Mouse (Mus musculus): Measurements from ENCODE around the gene Tm7sf3. TPM values are rescaled to one million over a fixed set of nuclear protein-coding genes. Genes with fewer than 3 reads are reported as not detected.

Gene Tm7sf3
- polyA plus RNA-seq, 1 experiment from 2014 or later = 35.2 TPM

DNA sequence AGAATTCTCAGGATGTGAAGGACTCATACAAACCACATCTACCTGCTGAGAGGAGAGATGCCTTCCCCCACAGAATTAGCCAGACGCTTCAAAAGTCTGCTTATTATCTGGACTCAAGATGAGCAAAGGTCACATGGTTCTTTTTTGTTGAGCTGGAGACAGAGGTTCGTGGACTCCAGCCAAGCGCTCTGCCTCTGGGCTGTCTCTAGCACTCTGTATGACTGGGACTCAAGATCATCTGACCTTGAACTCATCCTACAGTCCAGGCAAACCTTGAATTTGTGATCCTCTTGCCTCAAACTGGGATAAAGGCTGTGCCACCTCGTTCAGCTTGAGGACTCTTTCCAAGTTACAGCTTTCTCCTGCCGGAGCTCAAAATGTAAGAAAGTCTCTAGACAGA, 21.5 kb upstream of the Tm7sf3 start:
- H3K4me3 ChIP-seq (replicated peaks; ENCODE audit: low read length) = no peak overlapping the region
- H3K36me3 ChIP-seq (ENCODE audit: control insufficient read depth, insufficient read depth) = no peaks in the 10 kb centered on the region
- no peak overlapping the region for H3K9ac ChIP-seq (replicated peaks; ENCODE audit: low read depth, low read length)
- H3K4me2 ChIP-seq (ENCODE audit: low read length) = no peak overlapping the region
- 67% methylated on average over 5 of the region's 5 CpGs for WGBS
- no peak for ATAC-seq
- no peak overlapping the region for H3K27ac ChIP-seq (ENCODE audit: low read length)
- H3K27me3 ChIP-seq (replicated peaks; ENCODE audit: control insufficient read depth, insufficient read depth, low read length) = no peaks in the 10 kb centered on the region
- H3K9me3 ChIP-seq (ENCODE audit: control insufficient read depth, low read length) = no peaks in the 10 kb centered on the region
- no peaks in the 10 kb centered on the region for H3K4me1 ChIP-seq (replicated peaks; ENCODE audit: control insufficient read depth, insufficient read depth, low read length)

DNA sequence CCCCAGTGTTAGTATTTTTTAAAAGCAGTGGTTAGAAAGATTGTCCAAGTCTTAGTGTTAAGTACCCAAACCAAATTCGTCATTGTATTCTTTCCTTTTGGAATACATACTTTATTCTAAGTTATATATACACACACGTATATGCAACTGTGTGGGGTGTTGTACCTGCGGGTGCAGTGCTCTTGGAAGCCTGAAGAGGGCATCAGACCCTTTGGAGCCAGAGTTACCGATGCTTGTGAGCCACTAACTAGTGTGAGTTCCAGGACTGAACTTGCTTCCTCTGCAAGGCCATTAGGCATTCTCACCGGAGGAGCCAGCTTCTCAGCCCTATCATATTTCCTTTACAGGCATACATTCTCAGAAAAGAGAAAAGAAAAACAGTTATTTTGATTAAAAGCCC, 20.1 kb upstream of the Tm7sf3 start:
- 27% methylated on average over 5 of the region's 5 CpGs for whole genome bisulfite sequencing
- H3K36me3 ChIP-seq (ENCODE audit: control insufficient read depth, insufficient read depth) = no peaks in the 10 kb centered on the region
- no peak overlapping the region for H3K9ac ChIP-seq (replicated peaks; ENCODE audit: low read depth, low read length)
- no peak overlapping the region for H3K27ac ChIP-seq (ENCODE audit: low read length)
- H3K27me3 ChIP-seq (replicated peaks; ENCODE audit: control insufficient read depth, insufficient read depth, low read length) = no peaks in the 10 kb centered on the region
- H3K4me1 ChIP-seq (replicated peaks; ENCODE audit: control insufficient read depth, insufficient read depth, low read length) = no peaks in the 10 kb centered on the region
- no peak overlapping the region for H3K4me2 ChIP-seq (ENCODE audit: low read length)
- ATAC-seq = no peak
- no peak overlapping the region for H3K4me3 ChIP-seq (replicated peaks; ENCODE audit: low read length)
- H3K9me3 ChIP-seq (ENCODE audit: control insufficient read depth, low read length) = no peaks in the 10 kb centered on the region

DNA sequence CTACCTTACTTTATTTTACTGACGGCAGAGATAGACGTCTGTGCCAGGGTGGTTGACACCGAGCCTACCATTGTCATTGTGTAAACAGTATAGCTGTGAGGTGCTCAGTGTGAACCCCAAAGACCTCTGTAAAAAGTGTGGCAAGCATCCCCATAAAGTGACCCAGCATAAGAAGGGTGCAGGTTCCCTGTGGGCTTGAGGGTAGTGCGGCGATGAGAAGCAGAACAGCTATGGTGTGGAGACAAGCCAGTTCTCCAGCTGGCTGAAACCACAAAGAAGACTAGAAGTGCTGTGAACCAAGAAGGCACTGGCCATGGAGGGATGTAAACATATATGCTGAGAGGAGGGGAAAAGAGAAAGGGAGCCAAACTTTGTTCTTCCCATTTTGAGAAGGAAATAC, 19.0 kb upstream of the Tm7sf3 start:
- no peaks in the 10 kb centered on the region for H3K4me1 ChIP-seq (replicated peaks; ENCODE audit: control insufficient read depth, insufficient read depth, low read length)
- no peak overlapping the region for H3K4me3 ChIP-seq (replicated peaks; ENCODE audit: low read length)
- H3K27me3 ChIP-seq (replicated peaks; ENCODE audit: control insufficient read depth, insufficient read depth, low read length) = no peaks in the 10 kb centered on the region
- WGBS = 86% methylated on average over 5 of the region's 5 CpGs
- no peak overlapping the region for H3K4me2 ChIP-seq (ENCODE audit: low read length)
- ATAC-seq = no peak
- no peak overlapping the region for H3K27ac ChIP-seq (ENCODE audit: low read length)
- H3K9me3 ChIP-seq (ENCODE audit: control insufficient read depth, low read length) = no peaks in the 10 kb centered on the region
- no peak overlapping the region for H3K9ac ChIP-seq (replicated peaks; ENCODE audit: low read depth, low read length)
- H3K36me3 ChIP-seq (ENCODE audit: control insufficient read depth, insufficient read depth) = no peaks in the 10 kb centered on the region

DNA sequence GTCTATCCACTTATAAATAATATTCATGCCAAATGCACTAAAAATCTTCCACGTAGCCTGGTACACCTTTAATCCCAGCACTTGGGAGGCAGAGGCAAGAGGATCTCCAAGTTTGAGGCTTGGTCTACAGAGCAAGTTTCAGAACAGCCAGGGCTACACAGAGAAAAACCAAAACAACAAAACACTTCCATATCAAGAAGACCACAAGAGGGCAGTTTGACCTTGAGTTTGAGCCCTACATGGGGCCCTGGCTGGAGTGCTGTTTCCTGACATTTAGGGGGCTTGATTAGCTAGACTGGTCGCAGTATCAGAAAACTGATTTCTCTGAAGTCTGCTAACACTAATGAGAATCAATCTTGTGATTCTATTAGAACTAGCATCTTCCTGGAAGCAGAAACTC, 18.0 kb upstream of the Tm7sf3 start:
- 75% methylated on average over 2 of the region's 2 CpGs for WGBS
- ATAC-seq = no peak
- H3K9ac ChIP-seq (replicated peaks; ENCODE audit: low read depth, low read length) = no peak overlapping the region

DNA sequence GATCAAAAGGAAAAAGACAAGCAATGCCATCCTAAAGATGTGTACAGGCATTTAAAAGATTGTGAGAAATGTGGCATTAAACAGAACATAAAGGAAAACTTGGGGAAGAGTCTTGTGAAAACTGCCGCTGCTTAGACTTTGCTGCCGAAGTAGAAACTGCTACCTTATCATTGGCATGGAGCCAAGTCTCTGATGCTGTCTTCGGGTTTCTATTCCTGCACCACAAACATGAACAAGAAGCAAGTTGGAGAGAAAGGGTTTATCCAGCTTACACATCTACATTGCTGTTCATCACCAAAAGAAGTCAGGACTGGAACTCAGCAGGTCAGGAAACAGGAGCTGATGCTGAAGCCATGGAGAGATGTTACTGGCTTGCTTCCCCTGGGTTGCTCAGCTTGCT, 10.6 kb upstream of the Tm7sf3 start:
- no peaks in the 10 kb centered on the region for H3K27me3 ChIP-seq (replicated peaks; ENCODE audit: control insufficient read depth, insufficient read depth, low read length)
- no peak overlapping the region for H3K9ac ChIP-seq (replicated peaks; ENCODE audit: low read depth, low read length)
- no peaks in the 10 kb centered on the region for H3K4me1 ChIP-seq (replicated peaks; ENCODE audit: control insufficient read depth, insufficient read depth, low read length)
- H3K4me2 ChIP-seq (ENCODE audit: low read length) = no peak overlapping the region
- WGBS = 63% methylated on average over 3 of the region's 3 CpGs
- H3K36me3 ChIP-seq (ENCODE audit: control insufficient read depth, insufficient read depth) = peaks cover 5% of the 10 kb centered on the region
- no peaks in the 10 kb centered on the region for H3K9me3 ChIP-seq (ENCODE audit: control insufficient read depth, low read length)
- no peak overlapping the region for H3K4me3 ChIP-seq (replicated peaks; ENCODE audit: low read length)
- no peak for ATAC-seq
- no peak overlapping the region for H3K27ac ChIP-seq (ENCODE audit: low read length)

More for the DNA sequence above, 18.0 kb upstream of the Tm7sf3 start:
- Histone ChIP-seq H3K9me3 (ENCODE audit: control insufficient read depth, low read length) (no peaks in the 10 kb centered on the region), H3K4me2 (ENCODE audit: low read length) (no peak overlapping the region), H3K4me3 (replicated peaks; ENCODE audit: low read length) (no peak overlapping the region), H3K4me1 (replicated peaks; ENCODE audit: control insufficient read depth, insufficient read depth, low read length) (no peaks in the 10 kb centered on the region), H3K27ac (ENCODE audit: low read length) (no peak overlapping the region), H3K27me3 (replicated peaks; ENCODE audit: control insufficient read depth, insufficient read depth, low read length) (no peaks in the 10 kb centered on the region), H3K36me3 (ENCODE audit: control insufficient read depth, insufficient read depth) (no peaks in the 10 kb centered on the region)

DNA sequence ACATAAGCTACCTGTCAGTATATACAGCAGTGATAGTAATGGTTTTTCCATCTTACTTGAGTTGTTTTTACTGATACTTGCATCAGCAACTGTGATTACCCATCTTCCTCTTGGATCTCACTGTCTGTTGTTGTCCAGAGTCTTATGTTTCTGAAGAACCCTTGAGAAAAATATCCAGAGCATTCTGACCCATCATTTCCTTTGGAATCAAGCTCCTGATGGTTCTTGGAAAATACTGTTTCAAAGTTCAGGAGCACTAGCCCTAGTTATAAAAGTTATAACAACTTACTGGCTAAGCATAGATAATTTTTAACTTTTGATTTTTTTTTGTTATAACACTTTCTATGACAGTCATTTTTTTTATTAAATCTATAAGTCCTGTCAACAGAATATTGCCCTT, 8.8 kb upstream of the Tm7sf3 start:
- H3K9ac ChIP-seq (replicated peaks; ENCODE audit: low read depth, low read length) = no peak overlapping the region
- no peak overlapping the region for H3K4me3 ChIP-seq (replicated peaks; ENCODE audit: low read length)
- no peaks in the 10 kb centered on the region for H3K9me3 ChIP-seq (ENCODE audit: control insufficient read depth, low read length)
- ATAC-seq = no peak
- H3K36me3 ChIP-seq (ENCODE audit: control insufficient read depth, insufficient read depth) = peaks cover 5% of the 10 kb centered on the region
- no peaks in the 10 kb centered on the region for H3K27me3 ChIP-seq (replicated peaks; ENCODE audit: control insufficient read depth, insufficient read depth, low read length)
- H3K27ac ChIP-seq (ENCODE audit: low read length) = no peak overlapping the region
- no peaks in the 10 kb centered on the region for H3K4me1 ChIP-seq (replicated peaks; ENCODE audit: control insufficient read depth, insufficient read depth, low read length)
- H3K4me2 ChIP-seq (ENCODE audit: low read length) = no peak overlapping the region

DNA sequence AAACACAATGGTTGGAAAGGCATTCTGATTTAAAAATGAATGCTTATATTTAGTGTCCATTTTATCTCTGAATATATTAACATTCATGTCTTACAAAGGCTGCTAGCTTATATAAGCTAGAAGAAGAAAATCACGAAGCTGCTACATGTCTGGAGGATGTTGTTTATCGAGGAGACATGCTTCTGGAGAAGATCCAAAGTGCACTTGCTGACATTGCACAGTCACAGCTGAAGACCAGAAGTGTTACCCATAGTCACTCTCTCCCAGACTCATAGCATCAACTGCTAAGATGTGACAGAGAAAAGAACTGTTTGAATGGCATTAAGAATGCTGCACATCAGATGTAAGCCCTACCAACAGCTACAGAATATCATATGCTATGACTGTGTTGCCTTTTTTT, 7.4 kb upstream of the Tm7sf3 start:
- Histone ChIP-seq H3K4me2 (ENCODE audit: low read length) (no peak overlapping the region), H3K9me3 (ENCODE audit: control insufficient read depth, low read length) (no peaks in the 10 kb centered on the region), H3K27ac (ENCODE audit: low read length) (no peak overlapping the region), H3K36me3 (ENCODE audit: control insufficient read depth, insufficient read depth) (peaks cover 5% of the 10 kb centered on the region), H3K9ac (replicated peaks; ENCODE audit: low read depth, low read length) (no peak overlapping the region), H3K4me1 (replicated peaks; ENCODE audit: control insufficient read depth, insufficient read depth, low read length) (no peaks in the 10 kb centered on the region), H3K4me3 (replicated peaks; ENCODE audit: low read length) (no peak overlapping the region), H3K27me3 (replicated peaks; ENCODE audit: control insufficient read depth, insufficient read depth, low read length) (no peaks in the 10 kb centered on the region)
- no peak for ATAC-seq
- 87% methylated on average over 2 of the region's 2 CpGs for WGBS

DNA sequence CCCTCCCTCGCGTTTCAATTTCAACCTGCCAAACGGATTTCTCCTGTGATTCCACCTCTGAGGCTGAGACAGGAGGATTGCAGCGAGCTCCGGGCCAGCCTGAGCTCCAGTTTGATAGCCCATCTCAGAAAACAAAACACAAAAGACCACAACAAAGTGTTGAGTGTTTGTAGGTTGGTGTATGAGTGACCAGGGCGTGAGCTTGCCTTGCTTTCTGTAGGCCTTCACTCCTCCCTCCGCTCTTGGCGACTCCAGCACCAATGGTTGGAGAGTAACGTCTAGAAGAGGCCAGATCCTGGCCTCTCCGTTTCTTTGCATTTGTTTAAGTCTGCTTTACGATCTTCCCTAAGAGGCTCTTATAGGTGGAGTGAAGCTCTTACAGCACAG, 553 bp upstream of the Tm7sf3 start:
- H3K36me3 ChIP-seq (ENCODE audit: control insufficient read depth, insufficient read depth) = no peaks in the 10 kb centered on the region
- WGBS = 45% methylated on average over 11 of the region's 11 CpGs
- no peak overlapping the region for H3K27ac ChIP-seq (ENCODE audit: low read length)
- H3K9ac ChIP-seq (replicated peaks; ENCODE audit: low read depth, low read length) = peak overlapping the region; percentile 84
- H3K9me3 ChIP-seq (ENCODE audit: control insufficient read depth, low read length) = no peaks in the 10 kb centered on the region
- no peak for ATAC-seq
- peak overlapping the region; percentile 73 for H3K4me2 ChIP-seq (ENCODE audit: low read length)
- no peaks in the 10 kb centered on the region for H3K27me3 ChIP-seq (replicated peaks; ENCODE audit: control insufficient read depth, insufficient read depth, low read length)
- peaks cover 12% of the 10 kb centered on the region for H3K4me1 ChIP-seq (replicated peaks; ENCODE audit: control insufficient read depth, insufficient read depth, low read length)
- H3K4me3 ChIP-seq (replicated peaks; ENCODE audit: low read length) = peak overlapping the region; percentile 94

DNA sequence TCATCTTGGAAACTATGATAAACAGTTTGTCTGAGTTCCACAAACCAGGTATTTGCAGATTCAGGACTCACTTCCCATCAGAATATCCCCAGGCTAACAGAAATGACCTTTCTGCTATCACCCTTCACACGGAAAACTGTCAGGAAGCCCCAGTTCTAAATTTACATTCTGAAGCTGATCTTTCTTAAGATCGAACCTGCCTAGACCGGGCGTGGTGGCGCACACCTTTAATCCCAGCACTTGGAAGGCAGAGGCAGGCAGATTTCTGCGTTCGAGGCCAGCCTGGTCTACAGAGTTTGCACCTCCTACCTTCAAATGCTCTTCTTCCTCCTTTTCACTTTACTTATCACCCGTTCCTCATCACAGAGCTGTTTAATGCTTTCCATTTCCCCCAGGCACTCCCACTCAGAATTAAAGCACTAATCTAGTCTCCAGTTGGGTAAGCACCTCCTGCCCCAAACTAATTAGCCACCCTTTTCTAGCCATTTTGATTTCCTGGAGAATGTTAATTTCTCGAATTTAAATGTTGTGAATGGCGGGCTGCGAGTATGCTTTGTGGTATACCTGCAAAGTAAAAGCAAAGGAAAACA, 908 bp downstream of the Tm7sf3 start:
- Histone ChIP-seq H3K36me3 (ENCODE audit: control insufficient read depth, insufficient read depth) (no peaks in the 10 kb centered on the region), H3K9me3 (ENCODE audit: control insufficient read depth, low read length) (no peaks in the 10 kb centered on the region), H3K4me1 (replicated peaks; ENCODE audit: control insufficient read depth, insufficient read depth, low read length) (peaks cover 12% of the 10 kb centered on the region), H3K4me2 (ENCODE audit: low read length) (peak overlapping the region; percentile 66), H3K4me3 (replicated peaks; ENCODE audit: low read length) (peak overlapping the region; percentile 94), H3K9ac (replicated peaks; ENCODE audit: low read depth, low read length) (peak overlapping the region; percentile 67), H3K27me3 (replicated peaks; ENCODE audit: control insufficient read depth, insufficient read depth, low read length) (no peaks in the 10 kb centered on the region), H3K27ac (ENCODE audit: low read length) (peak overlapping the region; percentile 70)
- ATAC-seq = no peak; the same call in none of the 2 replicates
- WGBS = 68% methylated on average over 11 of the region's 11 CpGs

DNA sequence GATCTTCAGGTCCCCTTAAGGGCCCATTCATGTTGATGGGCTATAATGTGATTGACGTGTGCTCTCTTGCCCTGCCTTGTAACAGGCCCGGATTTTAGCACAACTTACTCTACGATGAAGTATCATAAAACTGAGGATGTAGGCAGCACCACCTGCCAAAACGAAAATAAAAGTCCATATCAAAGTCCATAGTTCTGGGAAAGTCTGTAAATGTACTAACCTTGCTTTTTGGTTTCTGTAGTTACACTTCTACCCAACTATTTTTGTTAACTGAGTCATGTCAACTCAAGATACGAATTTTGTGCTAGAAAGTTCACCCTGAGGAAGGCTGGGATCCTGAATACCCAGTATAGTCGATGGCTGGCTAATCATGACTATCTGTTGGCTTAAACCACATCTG, 1.6 kb downstream of the Tm7sf3 start:
- H3K27me3 ChIP-seq (replicated peaks; ENCODE audit: control insufficient read depth, insufficient read depth, low read length) = no peaks in the 10 kb centered on the region
- 91% methylated on average over 6 of the region's 6 CpGs for WGBS
- no peaks in the 10 kb centered on the region for H3K36me3 ChIP-seq (ENCODE audit: control insufficient read depth, insufficient read depth)
- no peak overlapping the region for H3K9ac ChIP-seq (replicated peaks; ENCODE audit: low read depth, low read length)
- no peak overlapping the region for H3K27ac ChIP-seq (ENCODE audit: low read length)
- no peak overlapping the region for H3K4me2 ChIP-seq (ENCODE audit: low read length)
- no peaks in the 10 kb centered on the region for H3K9me3 ChIP-seq (ENCODE audit: control insufficient read depth, low read length)
- peaks cover 12% of the 10 kb centered on the region for H3K4me1 ChIP-seq (replicated peaks; ENCODE audit: control insufficient read depth, insufficient read depth, low read length)
- no peak overlapping the region for H3K4me3 ChIP-seq (replicated peaks; ENCODE audit: low read length)
- ATAC-seq = no peak
